In genomic region chr11:117543191-117543590, GRCm38 (mm10) we compare ENCODE assay signal across 14 mouse cellular contexts. TPM values are rescaled to one million over a fixed set of nuclear protein-coding genes. Genes with fewer than 3 reads are reported as not detected.
A peak's percentile ranks its signal among the peaks of the same experiment; 100 is the strongest.
DNase-seq lines count a peak whose midpoint lies in the region; ATAC-seq and TF ChIP-seq lines count a peak whose summit lies in the region.
"Had no signal": no experiment of that assay in that cellular context is flagged by ENCODE, and none has a peak within 500 bp of the region (broad histone marks: within the 10 kb centered on the region; RNA-seq: fewer than 3 reads in every experiment).

No protein-coding gene starts in this region.

- intact Hi-C loops in heart, adult 2 months (cut with DNase I), result no loop called here

- no peaks in the 10 kb centered on the region for H3K27me3 ChIP-seq in heart, adult 2 months (ENCODE audit: control insufficient read depth, insufficient read depth, low read length)
- peaks cover 26% of the 10 kb centered on the region for H3K27me3 ChIP-seq in heart, embryonic 12.5 days (replicated peaks)
- no peaks in the 10 kb centered on the region for H3K27me3 ChIP-seq in midbrain, embryonic 14.5 days (ENCODE audit: control insufficient read depth, insufficient read depth, low read length)
- no peaks in the 10 kb centered on the region for H3K27me3 ChIP-seq in stomach, postnatal 0 days (ENCODE audit: control insufficient read depth, insufficient read depth, low read length)
- H3K27me3 ChIP-seq: embryonic facial prominence, embryonic 15.5 days had no signal

- peaks cover 3% of the 10 kb centered on the region for H3K4me1 ChIP-seq in heart, adult 2 months (ENCODE audit: control insufficient read depth, insufficient read depth, low read length)
- peaks cover 13% of the 10 kb centered on the region for H3K4me1 ChIP-seq in heart, embryonic 12.5 days (replicated peaks)
- H3K4me1 ChIP-seq in midbrain, embryonic 14.5 days (ENCODE audit: control insufficient read depth, insufficient read depth, low read length), result peaks cover 41% of the 10 kb centered on the region
- no peaks in the 10 kb centered on the region for H3K4me1 ChIP-seq in stomach, postnatal 0 days (replicated peaks; ENCODE audit: control insufficient read depth, insufficient read depth)
- H3K4me1 ChIP-seq: liver, embryonic 13.5 days had no signal

- H3K27ac ChIP-seq in heart, adult 2 months, result no peak overlapping the region
- H3K27ac ChIP-seq in heart, embryonic 12.5 days (ENCODE audit: poor library complexity, severe bottlenecking), result no peak overlapping the region
- H3K27ac ChIP-seq in midbrain, embryonic 14.5 days (replicated peaks; ENCODE audit: low read depth, low read length), result peak overlapping the region; percentile 50; the same call in 1 of the 2 replicates
- H3K27ac ChIP-seq in stomach, postnatal 0 days (replicated peaks), result no peak overlapping the region
- H3K27ac ChIP-seq: embryonic facial prominence, embryonic 15.5 days; liver, embryonic 13.5 days; macrophage had no signal

- no peak for ATAC-seq in heart, embryonic 12.5 days (ENCODE audit: insufficient number of reproducible peaks, low FRiP score)
- no peak for ATAC-seq in midbrain, embryonic 14.5 days (ENCODE audit: low FRiP score, low TSS enrichment)
- no peak for ATAC-seq in stomach, postnatal 0 days (ENCODE audit: low FRiP score, low TSS enrichment)
- ATAC-seq: intestine, postnatal 0 days had no signal

- TF ChIP-seq POLR2A in heart, adult 2 months (IDR thresholded peaks at IDR 0.05; ENCODE audit: insufficient read depth, low read depth, low read length), result no peak

- no peak overlapping the region for H3K9ac ChIP-seq in heart, adult 2 months (ENCODE audit: low read depth, low read length)
- H3K9ac ChIP-seq in heart, embryonic 12.5 days, result no peak overlapping the region
- no peak overlapping the region for H3K9ac ChIP-seq in midbrain, embryonic 14.5 days (replicated peaks; ENCODE audit: low read length)
- H3K9ac ChIP-seq in stomach, postnatal 0 days (ENCODE audit: low read length), result no peak overlapping the region
- H3K9ac ChIP-seq: embryonic facial prominence, embryonic 15.5 days; liver, embryonic 13.5 days had no signal

- H3K79me2 ChIP-seq in heart, adult 2 months (replicated peaks; ENCODE audit: control insufficient read depth, insufficient read depth, low read length), result no peaks in the 10 kb centered on the region

- H3K4me3 ChIP-seq in heart, adult 2 months, result no peak overlapping the region
- H3K4me3 ChIP-seq in heart, embryonic 12.5 days, result no peak overlapping the region
- no peak overlapping the region for H3K4me3 ChIP-seq in midbrain, embryonic 14.5 days (replicated peaks; ENCODE audit: low read depth, low read length)
- H3K4me3 ChIP-seq in stomach, postnatal 0 days (ENCODE audit: low read depth, low read length), result no peak overlapping the region
- H3K4me3 ChIP-seq: embryonic facial prominence, embryonic 15.5 days; liver, embryonic 13.5 days had no signal

- no peak overlapping the region for H3K4me2 ChIP-seq in heart, embryonic 12.5 days
- no peak overlapping the region for H3K4me2 ChIP-seq in midbrain, embryonic 14.5 days (ENCODE audit: low read length)
- H3K4me2 ChIP-seq in stomach, postnatal 0 days (replicated peaks; ENCODE audit: low read depth), result no peak overlapping the region
- H3K4me2 ChIP-seq: embryonic facial prominence, embryonic 15.5 days; liver, embryonic 13.5 days had no signal

- H3K9me3 ChIP-seq in heart, embryonic 12.5 days (replicated peaks), result no peaks in the 10 kb centered on the region
- H3K9me3 ChIP-seq in midbrain, embryonic 14.5 days (ENCODE audit: control insufficient read depth, low read length), result no peaks in the 10 kb centered on the region
- H3K9me3 ChIP-seq in stomach, postnatal 0 days (ENCODE audit: control insufficient read depth, low read length), result no peaks in the 10 kb centered on the region
- H3K9me3 ChIP-seq: embryonic facial prominence, embryonic 15.5 days; liver, embryonic 13.5 days had no signal

- DNase-seq in heart, adult 2 months, result peak in 1 of 2 experiments; percentile 37
- DNase-seq in cerebellum, adult 11 months, result peak; percentile 54
- DNase-seq in gastrocnemius, adult 8-10 months (ENCODE audit: low spot score in 2 of 2), result peak; percentile 63 to 85
- no peak for DNase-seq in midbrain, embryonic 14.5 days
- no peak for DNase-seq in stomach, postnatal 0 days (ENCODE audit: low spot score)
- DNase-seq in frontal cortex, postnatal 36 days (ENCODE audit: low spot score in 2 of 2), result no peak
- DNase-seq: adrenal gland, adult 2 months; liver, embryonic 13.5 days had no signal

- TF ChIP-seq CTCF in heart, adult 2 months (IDR thresholded peaks at IDR 0.05), result no peak
- no peak for TF ChIP-seq CTCF in stomach, postnatal 0 days (IDR thresholded peaks at IDR 0.05; ENCODE audit: low read depth)

- peak; percentile 30; the same call in 1 of the 2 replicates for TF ChIP-seq EP300 in heart, adult 2 months (IDR thresholded peaks at IDR 0.05; ENCODE audit: insufficient read depth, low read depth, low read length)
- TF ChIP-seq EP300 in stomach, postnatal 0 days (optimal IDR thresholded peaks at IDR 0.05), result no peak

- no peaks in the 10 kb centered on the region for H3K36me3 ChIP-seq in heart, adult 2 months (ENCODE audit: control insufficient read depth, insufficient read depth, low read length)
- H3K36me3 ChIP-seq in heart, embryonic 12.5 days, result no peaks in the 10 kb centered on the region
- no peaks in the 10 kb centered on the region for H3K36me3 ChIP-seq in midbrain, embryonic 14.5 days (ENCODE audit: control insufficient read depth, insufficient read depth, low read length)
- no peaks in the 10 kb centered on the region for H3K36me3 ChIP-seq in stomach, postnatal 0 days (ENCODE audit: control insufficient read depth, insufficient read depth, low read length)
- H3K36me3 ChIP-seq: embryonic facial prominence, embryonic 15.5 days; liver, embryonic 13.5 days had no signal

- WGBS in heart, adult 2 months, result 54% methylated on average over 6 of the region's 6 CpGs
- 28% methylated on average over 6 of the region's 6 CpGs for WGBS in heart, embryonic 12.5 days
- WGBS in midbrain, embryonic 14.5 days, result 32% methylated on average over 6 of the region's 6 CpGs
- 61% methylated on average over 6 of the region's 6 CpGs for WGBS in stomach, postnatal 0 days

RNA-seq across cellular contexts. Expression of gene Gm11733, which starts 59.0 kb away (rescaled TPM):
- total RNA-seq in heart, adult 2 months (2021), result not detected
- polyA plus RNA-seq in heart, adult 2 months (2012; rRNA removed), result 0.10 and 0.15 TPM in 2 replicates
- polyA plus RNA-seq in heart, embryonic 12.5 days (2016; fragmentation: Nextera tagmentation; extraction: Ambion mirVana), result not detected in 2 replicates
- total RNA-seq in gastrocnemius, adult 8-10 months (2022), result not detected
- 0.12 TPM in 1 of 2 replicates, not detected in the other for polyA plus RNA-seq in midbrain, embryonic 14.5 days (2014; fragmentation: Nextera tagmentation; extraction: Ambion mirVana)
- polyA plus RNA-seq in stomach, postnatal 0 days (2015; fragmentation: Nextera tagmentation; extraction: Ambion mirVana), result not detected in 2 replicates
- total RNA-seq: adrenal gland, adult 2 months had no signal
- polyA plus RNA-seq: adrenal gland, adult 2 months; embryonic facial prominence, embryonic 15.5 days; heart, postnatal 0 days; intestine, postnatal 0 days; liver, embryonic 13.5 days; macrophage; spleen, adult 2 months had no signal

Comparison
In these comparisons a context has a peak if more than half of its experiments do, and no peak if none do; other contexts are left out.
1. DNase-seq: peak in cerebellum, adult 11 months (single experiment) and gastrocnemius, adult 8-10 months (2 of 2); none in midbrain, embryonic 14.5 days (single experiment), stomach, postnatal 0 days (single experiment) and frontal cortex, postnatal 36 days (0 of 2).